Mouse (Mus musculus) erythroblast, embryonic 14.5 days (primary cell): ENCODE measurements around the gene Nutf2-ps1.

Source experiments
- GATA1 ChIP-seq: IDR thresholded peaks from 2 replicates; pipeline ENCODE4 v1.6.1; 2012; ENCODE audit warnings: low read length, inconsistent platforms, mixed read lengths
- TAL1 ChIP-seq: IDR thresholded peaks from 3 replicates; pipeline ENCODE4 v1.6.1; 2012; ENCODE audit warnings: low read length, inconsistent platforms, mixed read lengths

GRCm38 (mm10) chr19:53550972-53551371 lies 37.9 kb downstream of the Nutf2-ps1 start:
- no peak for TF ChIP-seq GATA1
- TF ChIP-seq TAL1, result no peak
